Mouse (Mus musculus): ENCODE data around the gene Wdr90.
"Not testable (repeated sequence)": the region's sequence is repeated elsewhere in the genome, so short reads cannot be mapped to it uniquely, and the experiment has no call there.

The Wdr90 gene

DNA sequence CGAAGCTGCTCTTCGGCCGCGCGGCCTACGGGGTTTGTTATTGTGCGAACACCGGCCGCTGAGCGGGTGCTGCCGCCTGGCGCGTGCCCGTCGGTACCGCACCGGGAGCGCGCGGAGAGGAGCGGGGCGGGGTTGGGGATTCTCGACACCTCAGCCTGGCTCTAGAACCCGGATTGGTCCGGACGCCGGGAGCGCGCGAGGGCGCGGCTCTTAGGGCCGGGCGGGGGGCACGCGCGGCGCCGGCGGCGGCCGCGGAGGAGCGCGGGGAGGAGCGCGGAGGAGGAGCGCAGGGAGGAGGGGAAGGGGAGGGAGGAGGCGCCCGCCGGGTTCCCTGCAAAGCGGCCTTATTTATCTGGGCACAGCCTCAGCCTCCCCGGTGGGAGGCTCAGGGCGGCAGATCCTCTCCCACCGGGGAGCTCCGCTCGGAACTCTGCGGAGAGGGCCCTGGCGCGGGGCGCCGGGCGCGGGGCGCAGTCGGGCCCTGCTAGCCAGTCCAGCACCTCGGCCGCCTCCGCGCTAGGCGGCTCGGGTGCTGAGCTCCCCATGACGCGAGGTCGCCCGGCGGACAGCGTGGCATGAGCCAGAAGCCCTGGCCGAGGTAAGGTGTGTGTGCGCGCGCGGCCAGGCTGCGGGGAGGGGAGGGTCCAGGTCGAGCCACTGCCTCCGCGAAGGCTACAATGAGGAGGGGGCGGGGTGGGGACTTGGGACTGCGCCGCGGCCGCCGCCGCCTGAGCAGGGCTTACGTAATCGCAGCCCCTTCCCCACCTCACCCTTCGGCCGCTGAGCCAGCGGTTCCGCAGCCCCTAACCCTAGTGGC, 52.3 kb downstream of the Wdr90 start, which contains the start of gene Fbxl16:
Gene Fbxl16 (plus strand): TSS at position 297 of the 817 bp plus-strand sequence.
- no peak for DNase-seq (ENCODE audit: low read depth, low spot score)

DNA sequence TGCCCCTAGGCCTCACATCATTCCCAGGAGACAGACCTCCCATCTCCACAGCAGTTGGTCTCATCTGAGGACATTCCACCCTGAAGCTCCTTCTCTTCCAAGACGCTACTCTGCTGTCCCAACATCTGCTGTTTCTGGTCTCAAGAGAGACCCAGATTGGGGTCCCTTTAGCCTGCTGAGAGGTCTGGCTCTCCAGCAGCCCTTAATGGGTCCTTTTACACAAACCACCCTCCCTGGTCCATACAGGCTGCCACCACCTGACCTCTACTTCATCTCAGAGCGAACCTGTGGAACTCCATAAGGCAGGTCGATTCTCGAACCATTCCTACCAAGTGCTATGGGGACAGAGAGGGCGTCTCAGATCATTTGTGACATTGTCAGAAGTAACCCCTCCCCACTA, 53.3 kb downstream of the Wdr90 start:
- DNase-seq (ENCODE audit: low read depth, low spot score), result no peak

DNA sequence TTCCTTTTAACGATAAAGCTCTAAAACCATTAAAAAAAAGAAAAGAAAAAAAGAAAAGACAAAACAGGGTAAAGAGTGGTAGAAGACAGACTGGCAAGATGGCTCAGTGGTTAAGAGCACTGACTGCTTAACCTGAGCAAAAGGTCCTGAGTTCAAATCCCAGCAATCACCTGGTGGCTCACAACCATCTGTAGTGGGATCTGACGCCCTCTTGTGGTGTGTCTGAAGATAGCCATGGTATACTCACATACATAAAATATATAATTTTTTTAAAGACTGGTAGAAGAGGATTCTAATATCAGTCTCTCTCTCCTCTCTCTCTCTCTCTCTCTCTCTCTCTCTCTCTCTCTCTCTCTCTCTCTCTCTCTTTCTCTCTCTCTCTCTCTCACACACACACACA, 53.8 kb downstream of the Wdr90 start:
- not testable (repeated sequence) for DNase-seq (ENCODE audit: low read depth, low spot score)

DNA sequence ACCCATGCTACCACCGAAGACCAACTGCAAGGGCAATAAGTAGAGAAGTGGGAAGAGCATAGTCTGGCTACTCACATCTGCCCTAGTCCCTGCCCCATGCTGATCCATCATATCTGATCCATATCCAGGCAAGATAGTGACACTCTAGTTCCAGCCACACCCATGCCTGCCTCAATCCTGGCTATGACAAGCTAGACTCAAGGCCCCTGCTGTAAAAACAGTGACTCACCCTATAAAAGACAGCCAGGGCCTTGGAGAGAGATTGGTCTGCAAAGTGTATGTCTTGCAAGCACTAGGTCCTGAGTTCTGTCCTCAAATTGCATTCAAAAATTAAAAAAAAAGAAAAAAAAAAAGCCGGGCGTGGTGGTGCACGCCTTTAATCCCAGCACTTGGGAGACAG, 54.8 kb downstream of the Wdr90 start:
- DNase-seq (ENCODE audit: low read depth, low spot score), result peak; percentile 69

DNA sequence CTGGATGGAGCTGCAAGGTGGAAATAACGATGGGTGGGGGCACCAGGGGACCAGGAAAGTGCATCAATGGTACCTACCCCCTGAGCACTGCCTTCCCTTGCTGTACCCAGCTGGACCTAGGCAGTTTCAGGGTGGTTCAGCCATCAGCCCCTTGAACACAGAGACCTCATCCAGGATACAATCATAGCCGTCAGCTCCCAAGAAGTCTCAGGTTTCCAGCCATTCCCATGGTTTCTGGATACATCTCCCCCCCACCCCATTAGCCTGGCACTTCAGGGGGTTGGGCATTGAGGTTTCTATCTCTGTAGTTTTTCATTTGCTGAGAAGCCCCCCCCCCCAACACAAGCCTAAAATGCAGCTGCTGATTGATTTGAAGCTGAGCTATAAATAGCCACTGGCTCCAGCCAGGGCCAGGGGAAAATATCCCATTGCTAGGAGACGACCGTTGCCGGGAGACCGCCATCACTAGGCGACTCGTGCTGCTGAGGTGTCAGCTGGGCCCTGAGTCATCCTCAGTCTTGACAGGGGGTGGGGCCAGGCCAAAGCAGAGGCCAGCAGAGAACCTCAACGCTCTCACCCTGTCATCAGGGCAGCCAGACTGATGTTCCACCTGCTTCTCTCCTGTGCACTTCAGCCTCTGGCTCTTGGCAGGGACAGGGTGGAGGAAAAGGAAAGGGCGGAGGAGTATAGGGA, 58.3 kb downstream of the Wdr90 start:
- peak; percentile 92 for DNase-seq (ENCODE audit: low read depth, low spot score)

DNA sequence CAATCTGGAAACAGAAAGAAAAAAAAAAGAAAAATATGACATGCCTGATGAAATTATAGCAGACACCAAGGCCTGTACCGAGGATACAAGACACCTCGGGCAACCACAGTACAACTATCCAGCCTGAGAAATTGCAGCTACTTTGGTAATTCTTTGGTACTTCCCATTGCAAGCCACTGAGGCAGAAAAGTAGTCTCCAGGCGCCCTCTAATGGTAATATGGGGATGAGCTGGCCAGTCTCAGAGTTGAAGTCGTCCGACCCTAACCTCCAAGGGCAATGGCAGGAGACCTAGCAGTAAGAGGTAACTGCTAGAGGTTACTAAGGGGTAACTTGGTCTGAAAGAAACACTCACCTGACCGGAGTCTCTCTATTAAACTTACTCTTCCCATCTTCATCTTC, 60.3 kb downstream of the Wdr90 start:
- peak; percentile 89 for DNase-seq (ENCODE audit: low read depth, low spot score)

DNA sequence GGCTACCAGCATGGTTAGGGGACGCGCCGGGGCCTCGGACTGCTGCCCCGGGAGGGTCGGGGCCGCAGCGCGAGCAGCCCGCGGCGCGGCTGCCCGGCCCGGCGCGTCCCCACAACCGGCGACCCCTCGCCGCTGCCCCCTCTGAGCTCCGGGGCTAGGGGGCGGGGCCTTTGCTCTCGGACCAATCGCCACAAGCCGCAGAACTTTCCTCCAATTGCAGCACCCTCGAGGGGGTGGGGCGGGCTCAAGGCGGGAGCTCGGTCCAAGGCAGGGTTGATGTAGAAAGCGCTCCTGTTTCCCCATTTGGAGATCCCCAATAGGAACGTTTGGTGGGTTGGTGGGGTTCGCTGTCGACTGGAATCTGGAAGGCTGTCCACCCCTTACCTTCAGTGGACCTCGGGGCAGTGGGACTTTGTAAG, 64.3 kb downstream of the Wdr90 start, which contains the start of gene Metrn:
Gene Metrn (minus strand): TSS at position 186 of the 419 bp plus-strand sequence.
- DNase-seq (ENCODE audit: low read depth, low spot score), result peak; percentile 87

DNA sequence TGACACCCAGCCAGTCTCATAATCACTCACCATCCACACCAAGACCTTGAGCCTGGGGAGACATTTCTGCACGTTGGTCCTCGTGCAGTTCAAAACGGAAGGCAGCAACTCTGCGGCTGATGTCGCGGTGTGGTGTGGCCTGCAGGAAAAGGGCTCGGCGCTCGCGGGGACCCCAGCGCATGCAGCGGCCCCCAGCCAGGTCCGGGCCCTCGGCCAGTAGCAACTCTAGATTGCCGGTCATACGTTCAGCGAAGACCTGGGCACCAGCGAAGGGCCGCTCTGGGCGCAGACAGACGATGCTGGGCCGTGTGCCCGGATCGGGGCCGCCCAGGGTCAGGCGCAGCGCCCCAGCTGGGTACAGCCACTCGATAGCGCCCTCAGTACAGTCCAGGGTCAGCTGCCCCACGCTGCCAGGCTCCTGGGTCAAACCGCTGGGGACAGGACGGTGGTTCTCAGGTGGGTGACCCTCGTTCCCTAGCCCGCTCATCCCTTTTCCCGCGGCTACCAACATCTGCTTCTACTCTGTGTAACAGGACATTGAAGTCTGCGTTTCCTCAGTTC, 65.0 kb downstream of the Wdr90 start:
- DNase-seq (ENCODE audit: low read depth, low spot score), result no peak

DNA sequence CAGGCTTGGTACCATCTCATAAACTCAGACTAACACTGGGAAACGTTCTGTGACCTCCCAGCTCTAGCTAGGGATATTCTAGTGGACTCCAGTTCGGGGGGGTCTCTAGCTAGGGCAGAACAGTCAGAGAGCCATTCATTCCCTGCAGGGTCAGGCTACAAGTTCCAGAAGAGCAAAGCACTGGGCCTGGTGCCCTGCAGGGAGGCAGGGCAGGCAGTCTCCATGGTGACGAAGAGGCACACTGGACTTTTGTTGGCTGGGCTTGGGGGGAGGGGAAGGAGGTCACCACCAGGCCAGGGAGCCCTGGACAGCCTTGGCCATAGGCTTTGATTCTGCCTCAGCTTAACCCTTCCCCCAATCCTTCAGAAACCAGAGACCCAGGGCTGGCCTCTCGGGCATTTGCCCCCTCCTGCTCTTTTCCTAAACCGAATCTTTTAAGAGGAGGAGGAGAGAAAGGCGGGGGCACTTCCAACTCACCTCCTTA, 65.7 kb downstream of the Wdr90 start, which contains the start of gene AC134908.4:
Gene AC134908.4 (minus strand): TSS at position 51 of the 484 bp plus-strand sequence.
- DNase-seq (ENCODE audit: low read depth, low spot score), result peak; percentile 47

DNA sequence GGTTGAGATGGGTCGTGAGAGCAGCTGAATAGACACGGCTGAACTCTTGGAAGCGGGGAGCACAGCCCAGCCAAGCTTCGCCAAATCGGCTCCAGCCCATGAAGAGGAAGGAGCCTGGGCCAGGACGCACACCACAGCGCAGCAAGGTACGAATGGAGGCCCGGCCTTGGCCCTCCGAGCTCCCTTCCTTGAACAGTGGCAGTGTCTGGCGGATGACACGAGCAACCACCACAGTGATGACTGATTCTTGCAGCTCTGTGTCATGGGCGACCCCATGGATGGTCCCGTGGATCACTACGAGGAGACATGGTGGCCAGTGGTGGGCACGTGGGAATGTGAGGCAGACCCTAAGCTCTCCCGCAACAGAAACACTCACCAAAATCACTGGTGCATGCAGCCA, 66.3 kb downstream of the Wdr90 start:
- no peak for DNase-seq (ENCODE audit: low read depth, low spot score)

Measured in 3T3-L1 (cell line).